Mouse (Mus musculus) liver, adult (tissue): ENCODE results near the gene Ostm1.

ENCODE experiments used
- GATA4 ChIP-seq: IDR thresholded peaks from 2 replicates; pipeline ENCODE4 v1.6.1; 2014; ENCODE audit warnings: mild to moderate bottlenecking, low read length; ENCODE audit not compliant: insufficient replicate concordance

Gene Ostm1

GRCm38 (mm10) chr10:42714676-42715075 is 131.1 kb downstream of the Ostm1 start:
- peak; percentile 27; the same call in 1 of the 2 replicates for TF ChIP-seq GATA4

GRCm38 (mm10) chr10:42715366-42716035 is 131.9 kb downstream of the Ostm1 start:
- TF ChIP-seq GATA4, result no peak

GRCm38 (mm10) chr10:42722116-42722515 is 138.5 kb downstream of the Ostm1 start:
- TF ChIP-seq GATA4, result no peak

GRCm38 (mm10) chr10:42723275-42724232 is 139.9 kb downstream of the Ostm1 start:
- peak; percentile 52; the same call in 1 of the 2 replicates for TF ChIP-seq GATA4

- TF ChIP-seq GATA4, result no peak
These were observed 146.0 kb downstream of the Ostm1 start for GRCm38 (mm10) chr10:42729607-42730006.

GRCm38 (mm10) chr10:42734546-42735060 is 151.0 kb downstream of the Ostm1 start:
- no peak for TF ChIP-seq GATA4

- TF ChIP-seq GATA4, result no peak
These were observed 168.2 kb downstream of the Ostm1 start for GRCm38 (mm10) chr10:42751813-42752212.
